Mouse (Mus musculus): ENCODE measurements at regions not wholly inside any gene's neighbourhood (a gene's known extent, or its start where the extent isn't known, plus 50 kb on each side); places are given as distances from the start of the nearest gene placed in this dataset.

DNA sequence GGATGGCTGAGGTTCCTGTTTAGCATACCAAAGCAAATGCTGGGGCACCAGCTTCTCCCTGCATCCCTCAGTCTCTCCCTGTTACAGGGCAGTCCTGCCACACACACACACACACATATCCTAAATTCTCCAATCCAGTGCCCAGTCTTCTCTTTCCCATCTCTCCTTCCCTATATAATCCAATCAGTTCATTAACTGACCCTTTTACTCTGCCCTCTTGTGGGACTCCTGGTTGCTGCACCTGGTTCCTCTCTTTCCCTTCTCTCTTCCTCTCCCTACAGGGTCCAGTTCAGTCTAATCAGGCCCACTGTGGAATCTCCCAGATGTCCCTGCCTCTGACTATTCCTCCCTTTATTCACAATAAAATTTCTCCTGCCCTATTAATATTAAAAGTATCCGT is 204.7 kb downstream of the Lipi start:
- ATAC-seq (ENCODE audit: insufficient number of reproducible peaks, low FRiP score, low TSS enrichment, low read depth) (no peak), DNase-seq (ENCODE audit: low spot score) (no peak)
- H3K36me3 ChIP-seq (ENCODE audit: control insufficient read depth, insufficient read depth, low read length), result no peaks in the 10 kb centered on the region

DNA sequence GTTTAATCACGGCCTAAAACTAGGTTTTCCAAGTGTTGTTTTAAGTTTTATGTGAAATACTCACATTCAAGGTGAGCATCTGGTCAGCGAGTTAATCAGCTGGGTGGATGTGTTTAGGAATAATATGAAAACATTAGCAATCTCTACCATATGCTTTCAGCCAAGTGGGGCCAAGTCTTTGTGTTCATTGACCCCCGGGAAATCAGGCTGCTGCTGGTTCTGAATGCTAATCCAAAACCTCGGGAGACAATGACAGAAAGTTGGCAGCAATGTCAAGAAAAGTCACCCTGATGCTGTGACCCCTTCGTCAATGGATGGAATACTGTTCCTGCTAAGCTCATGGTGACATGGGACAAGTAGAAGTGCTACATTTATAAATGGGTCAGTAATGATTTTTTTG is 216.2 kb downstream of the Lipi start:
- H3K4me1 ChIP-seq (ENCODE audit: control insufficient read depth, insufficient read depth, low read length), result no peaks in the 10 kb centered on the region
- no peaks in the 10 kb centered on the region for H3K36me3 ChIP-seq (ENCODE audit: control insufficient read depth, insufficient read depth, low read length)
- WGBS, result 88% methylated on average over 5 of the region's 5 CpGs
- no peak overlapping the region for H3K27ac ChIP-seq (replicated peaks; ENCODE audit: low read depth, low read length)
- no peak for DNase-seq (ENCODE audit: low spot score)
- no peak for ATAC-seq (ENCODE audit: insufficient number of reproducible peaks, low FRiP score, low TSS enrichment, low read depth)
- H3K9me3 ChIP-seq (ENCODE audit: control insufficient read depth, low read length), result no peaks in the 10 kb centered on the region
- H3K9ac ChIP-seq (ENCODE audit: low read length), result no peak overlapping the region
- H3K4me2 ChIP-seq (ENCODE audit: low read depth, severe bottlenecking), result no peak overlapping the region
- H3K4me3 ChIP-seq (ENCODE audit: low read depth, low read length), result no peak overlapping the region
- H3K27me3 ChIP-seq (ENCODE audit: control insufficient read depth, insufficient read depth, low read length), result no peaks in the 10 kb centered on the region

More for the DNA sequence above, 204.7 kb downstream of the Lipi start:
- Histone ChIP-seq H3K9me3 (ENCODE audit: control insufficient read depth, low read length) (no peaks in the 10 kb centered on the region), H3K4me1 (ENCODE audit: control insufficient read depth, insufficient read depth, low read length) (no peaks in the 10 kb centered on the region), H3K27me3 (ENCODE audit: control insufficient read depth, insufficient read depth, low read length) (no peaks in the 10 kb centered on the region), H3K9ac (ENCODE audit: low read length) (no peak overlapping the region), H3K27ac (replicated peaks; ENCODE audit: low read depth, low read length) (no peak overlapping the region), H3K4me2 (ENCODE audit: low read depth, severe bottlenecking) (no peak overlapping the region), H3K4me3 (ENCODE audit: low read depth, low read length) (no peak overlapping the region)
- WGBS, result 38% methylated on average over 1 of the region's 1 CpGs

DNA sequence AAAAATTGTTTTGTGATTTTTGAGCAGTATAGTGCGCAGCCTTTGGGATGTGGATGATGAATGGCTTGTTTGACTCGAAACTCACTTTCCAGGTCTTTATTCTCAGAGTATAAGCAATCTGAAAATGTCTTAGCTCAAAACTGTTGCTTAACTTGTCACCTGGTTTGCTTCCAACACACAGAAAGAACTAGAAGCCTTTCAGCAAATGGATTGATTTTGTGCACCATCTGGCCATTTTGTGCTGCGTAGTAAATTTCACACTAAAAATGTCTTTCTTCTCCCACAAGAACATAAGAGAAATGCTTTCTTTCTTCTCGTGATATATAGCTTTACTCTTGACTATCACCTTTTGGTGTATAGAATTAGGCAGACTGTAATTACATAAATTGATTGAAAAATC is 219.1 kb downstream of the Lipi start:
- Histone ChIP-seq H3K36me3 (ENCODE audit: control insufficient read depth, insufficient read depth, low read length) (no peaks in the 10 kb centered on the region), H3K4me1 (ENCODE audit: control insufficient read depth, insufficient read depth, low read length) (no peaks in the 10 kb centered on the region), H3K9ac (ENCODE audit: low read length) (no peak overlapping the region), H3K27ac (replicated peaks; ENCODE audit: low read depth, low read length) (no peak overlapping the region), H3K4me3 (ENCODE audit: low read depth, low read length) (no peak overlapping the region), H3K4me2 (ENCODE audit: low read depth, severe bottlenecking) (no peak overlapping the region), H3K9me3 (ENCODE audit: control insufficient read depth, low read length) (no peaks in the 10 kb centered on the region), H3K27me3 (ENCODE audit: control insufficient read depth, insufficient read depth, low read length) (no peaks in the 10 kb centered on the region)
- DNase-seq (ENCODE audit: low spot score) (no peak), ATAC-seq (ENCODE audit: insufficient number of reproducible peaks, low FRiP score, low TSS enrichment, low read depth) (no peak)
- WGBS, result 86% methylated on average over 4 of the region's 4 CpGs

DNA sequence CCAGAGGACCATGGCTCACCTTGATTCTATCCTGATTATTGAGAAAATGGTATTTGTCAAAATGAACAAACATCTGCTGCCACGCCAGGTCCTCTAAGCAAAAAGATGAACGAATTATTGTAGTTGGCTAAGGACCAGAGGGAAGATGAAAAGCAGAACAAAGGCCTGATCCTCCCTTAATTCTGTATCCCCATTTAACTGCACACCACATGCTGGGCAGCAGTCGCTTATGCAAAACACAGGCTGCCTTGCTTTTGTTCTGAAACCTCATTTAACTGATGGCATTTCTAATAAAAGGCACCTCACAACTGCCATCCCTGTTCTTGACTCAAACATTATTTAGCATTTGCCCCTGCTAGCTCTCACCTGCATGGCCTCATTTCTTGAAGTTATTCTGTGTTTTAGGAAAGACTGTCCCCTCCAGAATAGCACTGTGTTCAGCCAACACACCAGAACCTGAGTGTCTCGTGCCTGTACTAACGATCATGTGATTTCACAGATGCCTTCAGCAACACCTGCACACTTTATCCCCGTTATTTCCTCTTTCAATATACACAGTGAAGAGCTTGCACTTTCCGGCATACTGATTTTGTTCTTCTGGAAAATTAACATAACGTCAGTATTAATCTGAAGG is 220.4 kb downstream of the Lipi start:
- no peaks in the 10 kb centered on the region for H3K9me3 ChIP-seq (ENCODE audit: control insufficient read depth, low read length)
- 59% methylated on average over 8 of the region's 8 CpGs for WGBS

DNA sequence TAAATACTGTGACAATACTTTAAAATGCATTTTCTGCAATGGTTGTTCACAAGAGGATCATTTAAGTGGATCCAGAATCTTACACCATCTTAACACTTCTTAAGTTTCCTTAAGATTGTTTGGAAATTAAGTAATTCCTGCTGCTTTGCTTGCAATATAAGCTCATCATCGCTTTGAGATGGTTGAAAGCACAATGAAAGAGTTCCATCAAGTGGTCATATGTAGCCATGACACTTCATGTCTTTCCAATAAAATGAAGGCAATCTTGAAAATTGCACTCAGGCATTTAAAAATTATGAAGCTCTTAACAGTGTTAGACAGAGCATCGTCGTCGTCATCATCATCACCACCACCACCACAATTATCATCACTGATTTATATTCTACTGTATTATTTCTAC is 223.8 kb downstream of the Lipi start:
- no peaks in the 10 kb centered on the region for H3K4me1 ChIP-seq (ENCODE audit: control insufficient read depth, insufficient read depth, low read length)
- 80% methylated on average over 4 of the region's 4 CpGs for WGBS
- ATAC-seq (ENCODE audit: insufficient number of reproducible peaks, low FRiP score, low TSS enrichment, low read depth), result no peak

More for the DNA sequence above, 220.4 kb downstream of the Lipi start:
- no peak overlapping the region for H3K4me2 ChIP-seq (ENCODE audit: low read depth, severe bottlenecking)
- H3K9ac ChIP-seq (ENCODE audit: low read length), result no peak overlapping the region
- no peaks in the 10 kb centered on the region for H3K36me3 ChIP-seq (ENCODE audit: control insufficient read depth, insufficient read depth, low read length)
- no peak for DNase-seq (ENCODE audit: low spot score)
- H3K4me1 ChIP-seq (ENCODE audit: control insufficient read depth, insufficient read depth, low read length), result no peaks in the 10 kb centered on the region
- H3K27ac ChIP-seq (replicated peaks; ENCODE audit: low read depth, low read length), result no peak overlapping the region
- no peak overlapping the region for H3K4me3 ChIP-seq (ENCODE audit: low read depth, low read length)
- ATAC-seq (ENCODE audit: insufficient number of reproducible peaks, low FRiP score, low TSS enrichment, low read depth), result no peak
- H3K27me3 ChIP-seq (ENCODE audit: control insufficient read depth, insufficient read depth, low read length), result no peaks in the 10 kb centered on the region

DNA sequence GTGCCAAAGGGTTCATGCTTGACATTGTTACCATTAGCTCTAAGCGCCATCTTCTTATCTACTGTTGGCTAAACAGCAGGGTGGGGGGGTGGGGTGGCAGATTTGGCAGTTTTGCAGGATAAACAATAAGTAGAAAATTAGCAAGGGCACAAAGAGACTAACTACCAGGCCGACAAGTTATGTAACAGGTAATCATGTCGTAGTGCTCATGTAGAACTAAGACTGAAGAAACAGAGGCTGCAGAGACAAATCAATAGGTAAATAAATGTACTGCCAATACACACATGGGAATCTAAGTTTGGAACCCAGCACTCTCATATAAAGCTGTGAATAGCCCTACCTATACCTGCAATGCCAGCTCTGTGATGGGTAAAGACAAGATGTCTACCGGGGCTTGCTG is 225.1 kb downstream of the Lipi start:
- Histone ChIP-seq H3K27me3 (ENCODE audit: control insufficient read depth, insufficient read depth, low read length) (no peaks in the 10 kb centered on the region), H3K9me3 (ENCODE audit: control insufficient read depth, low read length) (no peaks in the 10 kb centered on the region), H3K9ac (ENCODE audit: low read length) (no peak overlapping the region), H3K4me3 (ENCODE audit: low read depth, low read length) (no peak overlapping the region), H3K4me2 (ENCODE audit: low read depth, severe bottlenecking) (no peak overlapping the region), H3K36me3 (ENCODE audit: control insufficient read depth, insufficient read depth, low read length) (no peaks in the 10 kb centered on the region), H3K4me1 (ENCODE audit: control insufficient read depth, insufficient read depth, low read length) (no peaks in the 10 kb centered on the region), H3K27ac (replicated peaks; ENCODE audit: low read depth, low read length) (no peak overlapping the region)
- 90% methylated on average over 4 of the region's 4 CpGs for WGBS
- DNase-seq (ENCODE audit: low spot score) (no peak), ATAC-seq (ENCODE audit: insufficient number of reproducible peaks, low FRiP score, low TSS enrichment, low read depth) (no peak)

More for the DNA sequence above, 223.8 kb downstream of the Lipi start:
- Histone ChIP-seq H3K9me3 (ENCODE audit: control insufficient read depth, low read length) (no peaks in the 10 kb centered on the region), H3K9ac (ENCODE audit: low read length) (no peak overlapping the region), H3K4me2 (ENCODE audit: low read depth, severe bottlenecking) (no peak overlapping the region), H3K4me3 (ENCODE audit: low read depth, low read length) (no peak overlapping the region), H3K27me3 (ENCODE audit: control insufficient read depth, insufficient read depth, low read length) (no peaks in the 10 kb centered on the region), H3K36me3 (ENCODE audit: control insufficient read depth, insufficient read depth, low read length) (no peaks in the 10 kb centered on the region), H3K27ac (replicated peaks; ENCODE audit: low read depth, low read length) (no peak overlapping the region)
- no peak for DNase-seq (ENCODE audit: low spot score)

DNA sequence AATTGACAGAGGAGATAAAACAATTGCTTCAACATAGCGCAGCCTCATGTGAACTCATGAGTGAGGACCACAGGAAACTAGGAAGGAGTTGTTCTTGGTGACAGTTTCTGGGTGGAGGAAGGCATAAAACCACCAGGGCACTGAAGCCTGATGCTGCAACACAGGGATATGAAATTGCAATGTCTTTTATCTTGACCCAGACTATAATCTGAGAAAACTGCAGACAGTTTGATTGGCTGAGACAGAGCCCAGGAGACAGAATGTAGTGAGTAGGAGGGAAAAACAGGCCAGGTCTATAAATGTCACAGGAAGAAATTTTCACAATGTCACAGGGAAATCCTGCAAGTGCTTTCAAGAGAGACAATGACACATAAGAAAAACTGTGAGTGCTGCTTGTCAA is 232.5 kb downstream of the Lipi start:
- Histone ChIP-seq H3K36me3 (ENCODE audit: control insufficient read depth, insufficient read depth, low read length) (no peaks in the 10 kb centered on the region), H3K4me2 (ENCODE audit: low read depth, severe bottlenecking) (no peak overlapping the region), H3K4me3 (ENCODE audit: low read depth, low read length) (no peak overlapping the region), H3K4me1 (ENCODE audit: control insufficient read depth, insufficient read depth, low read length) (no peaks in the 10 kb centered on the region), H3K9me3 (ENCODE audit: control insufficient read depth, low read length) (no peaks in the 10 kb centered on the region), H3K9ac (ENCODE audit: low read length) (no peak overlapping the region), H3K27me3 (ENCODE audit: control insufficient read depth, insufficient read depth, low read length) (no peaks in the 10 kb centered on the region), H3K27ac (replicated peaks; ENCODE audit: low read depth, low read length) (no peak overlapping the region)
- ATAC-seq (ENCODE audit: insufficient number of reproducible peaks, low FRiP score, low TSS enrichment, low read depth) (no peak), DNase-seq (ENCODE audit: low spot score) (no peak)
- WGBS, result 90% methylated on average over 1 of the region's 1 CpGs

DNA sequence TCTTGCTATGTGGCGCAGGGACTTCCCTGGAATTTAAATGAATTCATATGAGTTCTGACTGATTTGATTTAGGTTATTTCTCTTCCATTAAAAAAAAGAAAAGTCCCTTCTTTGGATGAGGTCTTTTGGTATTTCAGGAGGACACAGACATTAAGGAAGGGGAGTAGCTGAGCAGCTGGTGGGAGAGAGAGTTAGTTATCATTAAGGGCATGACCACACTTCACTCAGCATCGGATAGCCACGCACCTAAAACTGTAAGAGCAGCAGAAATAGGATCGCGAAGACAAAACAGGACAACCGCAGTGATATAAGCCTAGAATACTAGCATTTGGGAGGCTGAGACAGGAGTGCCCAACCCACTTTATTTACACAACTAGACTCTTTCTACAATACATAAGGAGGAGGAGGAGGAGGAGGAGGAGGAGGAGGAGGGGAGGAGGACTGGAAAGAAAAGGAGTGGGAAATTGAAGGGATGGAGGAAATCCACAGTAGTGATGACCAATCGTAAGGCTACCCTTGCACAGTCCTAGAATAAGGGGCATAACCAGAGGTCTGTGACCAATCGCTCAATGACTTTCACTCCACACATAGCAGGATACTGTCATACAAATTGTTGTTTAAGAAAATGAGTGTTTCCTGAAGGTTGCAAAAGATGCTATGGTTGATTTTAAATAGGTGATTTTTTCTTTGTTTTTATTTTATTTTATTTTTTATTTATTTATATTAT is 241.5 kb downstream of the Lipi start:
- H3K9ac ChIP-seq (ENCODE audit: low read length), result no peak overlapping the region
- H3K4me3 ChIP-seq (ENCODE audit: low read depth, low read length), result no peak overlapping the region
- H3K36me3 ChIP-seq (ENCODE audit: control insufficient read depth, insufficient read depth, low read length), result no peaks in the 10 kb centered on the region
- no peaks in the 10 kb centered on the region for H3K27me3 ChIP-seq (ENCODE audit: control insufficient read depth, insufficient read depth, low read length)
- no peak overlapping the region for H3K27ac ChIP-seq (replicated peaks; ENCODE audit: low read depth, low read length)
- no peak overlapping the region for H3K4me2 ChIP-seq (ENCODE audit: low read depth, severe bottlenecking)
- WGBS, result 90% methylated on average over 8 of the region's 8 CpGs
- no peak for DNase-seq (ENCODE audit: low spot score)
- H3K4me1 ChIP-seq (ENCODE audit: control insufficient read depth, insufficient read depth, low read length), result no peaks in the 10 kb centered on the region
- H3K9me3 ChIP-seq (ENCODE audit: control insufficient read depth, low read length), result no peaks in the 10 kb centered on the region
- ATAC-seq (ENCODE audit: insufficient number of reproducible peaks, low FRiP score, low TSS enrichment, low read depth), result no peak
